Mouse (Mus musculus) forebrain, embryonic 15.5 days (tissue): ENCODE measurements around the gene Gabbr1. TPM values are rescaled to one million over a fixed set of nuclear protein-coding genes. Genes with fewer than 3 reads are reported as not detected.

Experiments
- ATAC-seq: fragments of 200-750 bp; cut with Nextera tagmentation; replicated peaks from 2 replicates; pipeline ENCODE4 v1.8.0; 2017; ENCODE audit warnings: mild to moderate bottlenecking, moderate TSS enrichment, moderate library complexity
- H3K27ac ChIP-seq: fragments of 300-500 bp; sonication (generic); replicated peaks from 2 replicates; pipeline ENCODE4 v1.5.1; 2015; ENCODE audit warnings: mild to moderate bottlenecking, inconsistent platforms
- H3K27me3 ChIP-seq: fragments of 300-500 bp; sonication (generic); 2 replicates; pipeline ENCODE4 v1.6.1; 2015; ENCODE audit warnings: inconsistent platforms
- H3K36me3 ChIP-seq: fragments of 300-500 bp; sonication (generic); 2 replicates; pipeline ENCODE4 v1.6.1; 2015; ENCODE audit warnings: mild to moderate bottlenecking, inconsistent platforms
- H3K4me1 ChIP-seq: fragments of 300-500 bp; sonication (generic); 2 replicates; pipeline ENCODE4 v1.6.1; 2015; ENCODE audit warnings: inconsistent platforms
- H3K4me2 ChIP-seq: fragments of 300-500 bp; sonication (generic); replicated peaks from 2 replicates; pipeline ENCODE4 v1.6.1; 2015; ENCODE audit warnings: mild to moderate bottlenecking, inconsistent platforms
- H3K4me3 ChIP-seq: fragments of 300-500 bp; sonication (generic); 2 replicates; pipeline ENCODE4 v1.5.1; 2015; ENCODE audit warnings: mild to moderate bottlenecking, inconsistent platforms
- H3K9ac ChIP-seq: fragments of 300-500 bp; sonication (generic); replicated peaks from 2 replicates; pipeline ENCODE4 v1.6.1; 2015; ENCODE audit warnings: mild to moderate bottlenecking, inconsistent platforms
- H3K9me3 ChIP-seq: fragments of 300-500 bp; sonication (generic); 2 replicates; pipeline ENCODE4 v1.6.1; 2016; ENCODE audit warnings: inconsistent platforms
- WGBS: fragments of 180-500 bp; shearing (Covaris S2); methylation state at CpG from one replicate; pipeline ENCODE4 v1.1.7; 2015; ENCODE audit warnings: mixed read lengths; 5-methylcytosine and 5-hydroxymethylcytosine counted together
- polyA plus RNA-seq: library from polyadenylated mRNA; unstranded; fragments of >200 nt; fragmentation: Nextera tagmentation; extraction: Ambion mirVana; gene quantifications from 2 replicates; pipeline ENCODE4 v1.2.1, GENCODE M21; 2015

Gene Gabbr1
- polyA plus RNA-seq: 50.9 and 53.1 TPM in 2 replicates

- Histone ChIP-seq H3K27ac (peak within 1 kb of the TSS; percentile 93), H3K27me3 (no peaks in the 10 kb centered on the region), H3K4me2 (peak within 1 kb of the TSS; percentile 91), H3K36me3 (no peaks in the 10 kb centered on the region), H3K4me3 (peak within 1 kb of the TSS; percentile 94), H3K4me1 (peaks cover 46% of the 10 kb centered on the region), H3K9ac (peak within 1 kb of the TSS; percentile 97), H3K9me3 (no peaks in the 10 kb centered on the region)
- 0% methylated on average over 39 of the region's 55 CpGs for WGBS
- ATAC-seq: peak; percentile 80
Measured at GRCm38 (mm10) chr17:37045611-37046311, at the start of gene Gabbr1. TSS of gene Gabbr1 (plus strand) at chr17:37045966.

GRCm38 (mm10) chr17:36997033-36997735 lies 48.6 kb upstream of the Gabbr1 start:
- Histone ChIP-seq H3K4me2 (no peak overlapping the region), H3K9ac (no peak overlapping the region), H3K4me1 (no peaks in the 10 kb centered on the region), H3K36me3 (no peaks in the 10 kb centered on the region), H3K27ac (no peak overlapping the region), H3K9me3 (no peaks in the 10 kb centered on the region), H3K27me3 (no peaks in the 10 kb centered on the region), H3K4me3 (no peak overlapping the region)
- ATAC-seq: no peak
- WGBS: 28% methylated on average over 7 of the region's 7 CpGs

GRCm38 (mm10) chr17:36998477-36998876 lies 47.3 kb upstream of the Gabbr1 start:
- 76% methylated on average over 2 of the region's 2 CpGs for WGBS

GRCm38 (mm10) chr17:37000863-37001262 lies 44.9 kb upstream of the Gabbr1 start, which contains the start of gene Zfp57:
TSS of gene Zfp57 (plus strand) at chr17:37001163.
- no peak for ATAC-seq
- Histone ChIP-seq H3K4me2 (peak within 1 kb of the TSS; percentile 60), H3K9ac (no peak within 1 kb of the TSS), H3K27ac (peak within 1 kb of the TSS; percentile 98), H3K27me3 (no peaks in the 10 kb centered on the region), H3K36me3 (peaks cover 12% of the 10 kb centered on the region), H3K4me1 (peaks cover 19% of the 10 kb centered on the region), H3K4me3 (peak within 1 kb of the TSS; percentile 99), H3K9me3 (no peaks in the 10 kb centered on the region)
- 92% methylated on average over 7 of the region's 7 CpGs for WGBS

More at GRCm38 (mm10) chr17:36998477-36998876, 47.3 kb upstream of the Gabbr1 start:
- Histone ChIP-seq H3K4me2 (no peak overlapping the region), H3K27me3 (no peaks in the 10 kb centered on the region), H3K36me3 (no peaks in the 10 kb centered on the region), H3K9ac (no peak overlapping the region), H3K9me3 (no peaks in the 10 kb centered on the region), H3K4me3 (no peak overlapping the region), H3K4me1 (no peaks in the 10 kb centered on the region; the same call in 1 of the 2 replicates), H3K27ac (no peak overlapping the region)
- no peak for ATAC-seq

- Histone ChIP-seq H3K9ac (peak overlapping the region; percentile 100), H3K4me1 (peaks cover 29% of the 10 kb centered on the region), H3K4me3 (peak overlapping the region; percentile 99), H3K27me3 (no peaks in the 10 kb centered on the region), H3K36me3 (peaks cover 29% of the 10 kb centered on the region), H3K27ac (peak overlapping the region; percentile 98), H3K4me2 (peak overlapping the region; percentile 60), H3K9me3 (no peaks in the 10 kb centered on the region)
- peak; percentile 86 for ATAC-seq
- WGBS: under 1% methylated on average over 49 of the region's 49 CpGs
Measured at GRCm38 (mm10) chr17:37002364-37003330, 43.1 kb upstream of the Gabbr1 start.

- H3K27me3 ChIP-seq: no peaks in the 10 kb centered on the region
- H3K4me2 ChIP-seq: peak overlapping the region; percentile 60
- WGBS: 15% methylated on average over 4 of the region's 4 CpGs
- peak overlapping the region; percentile 100 for H3K9ac ChIP-seq
- peaks cover 32% of the 10 kb centered on the region for H3K4me1 ChIP-seq
- H3K36me3 ChIP-seq: peaks cover 35% of the 10 kb centered on the region
- ATAC-seq: peak; percentile 35
- peak overlapping the region; percentile 98 for H3K27ac ChIP-seq
- H3K4me3 ChIP-seq: peak overlapping the region; percentile 99
- H3K9me3 ChIP-seq: no peaks in the 10 kb centered on the region
Measured at GRCm38 (mm10) chr17:37003366-37003765, 42.4 kb upstream of the Gabbr1 start.

- peaks cover 68% of the 10 kb centered on the region for H3K36me3 ChIP-seq
Measured at GRCm38 (mm10) chr17:37008161-37008560, 37.6 kb upstream of the Gabbr1 start.

GRCm38 (mm10) chr17:37009460-37010042 lies 36.2 kb upstream of the Gabbr1 start:
- no peak overlapping the region for H3K9ac ChIP-seq
- peaks cover 66% of the 10 kb centered on the region for H3K36me3 ChIP-seq
- no peak overlapping the region for H3K4me3 ChIP-seq
- no peaks in the 10 kb centered on the region for H3K9me3 ChIP-seq
- peaks cover 28% of the 10 kb centered on the region for H3K4me1 ChIP-seq
- WGBS: 97% methylated on average over 17 of the region's 17 CpGs
- no peak for ATAC-seq
- no peaks in the 10 kb centered on the region for H3K27me3 ChIP-seq
- no peak overlapping the region for H3K4me2 ChIP-seq
- H3K27ac ChIP-seq: no peak overlapping the region

More at GRCm38 (mm10) chr17:37008161-37008560, 37.6 kb upstream of the Gabbr1 start:
- ATAC-seq: no peak
- Histone ChIP-seq H3K9me3 (no peaks in the 10 kb centered on the region), H3K4me3 (no peak overlapping the region), H3K4me1 (peaks cover 38% of the 10 kb centered on the region), H3K27me3 (no peaks in the 10 kb centered on the region), H3K4me2 (no peak overlapping the region), H3K27ac (no peak overlapping the region), H3K9ac (no peak overlapping the region)
- WGBS: 93% methylated on average over 6 of the region's 6 CpGs

- Histone ChIP-seq H3K4me3 (no peak overlapping the region), H3K9me3 (no peaks in the 10 kb centered on the region), H3K9ac (no peak overlapping the region), H3K36me3 (peaks cover 48% of the 10 kb centered on the region), H3K4me1 (peaks cover 18% of the 10 kb centered on the region), H3K27ac (no peak overlapping the region), H3K4me2 (no peak overlapping the region), H3K27me3 (no peaks in the 10 kb centered on the region)
- 53% methylated on average over 3 of the region's 3 CpGs for WGBS
- ATAC-seq: peak; percentile 27; the same call in 1 of the 2 replicates
Measured at GRCm38 (mm10) chr17:37011719-37012118, 34.0 kb upstream of the Gabbr1 start.

GRCm38 (mm10) chr17:37012141-37012540 lies 33.6 kb upstream of the Gabbr1 start:
- 0 out of 2 replicates have a peak, but pooled peaks have one; percentile 7 for ATAC-seq
- Histone ChIP-seq H3K4me3 (no peak overlapping the region), H3K27me3 (no peaks in the 10 kb centered on the region), H3K27ac (no peak overlapping the region), H3K4me2 (no peak overlapping the region), H3K36me3 (peaks cover 44% of the 10 kb centered on the region), H3K9ac (no peak overlapping the region), H3K4me1 (peaks cover 14% of the 10 kb centered on the region), H3K9me3 (no peaks in the 10 kb centered on the region)
- WGBS: 87% methylated on average over 5 of the region's 5 CpGs

GRCm38 (mm10) chr17:37016333-37016732 lies 29.4 kb upstream of the Gabbr1 start:
- Histone ChIP-seq H3K4me3 (no peak overlapping the region), H3K27ac (no peak overlapping the region), H3K9me3 (no peaks in the 10 kb centered on the region), H3K9ac (no peak overlapping the region), H3K4me2 (no peak overlapping the region), H3K27me3 (no peaks in the 10 kb centered on the region), H3K36me3 (peaks cover 4% of the 10 kb centered on the region), H3K4me1 (peaks cover 4% of the 10 kb centered on the region; the same call in 1 of the 2 replicates)
- ATAC-seq: no peak
